Mouse (Mus musculus) hematopoietic stem cell, adult 5-6 weeks (primary cell): ENCODE data around the gene Mbtd1. TPM values are rescaled to one million over a fixed set of nuclear protein-coding genes. Genes with fewer than 3 reads are reported as not detected.
"Not testable (repeated sequence)": the region's sequence is repeated elsewhere in the genome, so short reads cannot be mapped to it uniquely, and the experiment has no call there.

Source experiments
- ATAC-seq, 2 experiments: fragments of 125-278 bp in 1 of 2; replicated peaks in 1 of 2; 2 replicates each; pipeline ENCODE4 v1.8.0; 2016 to 2017; ENCODE audit warnings: inconsistent platforms in 2 of 2, mild to moderate bottlenecking in 2 of 2, moderate number of reproducible peaks in 2 of 2, low read depth in 1 of 2, moderate TSS enrichment in 1 of 2; ENCODE audit not compliant: low FRiP score in 2 of 2, poor library complexity in 2 of 2, severe bottlenecking in 2 of 2, insufficient read depth in 1 of 2, low TSS enrichment in 1 of 2
- total RNA-seq: library from RNA; stranded (forward); fragments of 172-1452, 232-1000 nt; gene quantifications from 2 replicates; pipeline ENCODE4 v1.2.3, GENCODE M21; 2017

Gene Mbtd1
- total RNA-seq, 1 experiment from 2014 or later: 71.3 TPM

- not testable (repeated sequence) for ATAC-seq
These were observed 29.4 kb downstream of the Mbtd1 start for GRCm38 (mm10) chr11:93915019-93915418.

- no peak for ATAC-seq
These were observed 43.5 kb downstream of the Mbtd1 start for GRCm38 (mm10) chr11:93929106-93929505.

GRCm38 (mm10) chr11:93940906-93941305, 55.3 kb downstream of the Mbtd1 start:
- ATAC-seq: peak; percentile 60 to 76

DNA sequence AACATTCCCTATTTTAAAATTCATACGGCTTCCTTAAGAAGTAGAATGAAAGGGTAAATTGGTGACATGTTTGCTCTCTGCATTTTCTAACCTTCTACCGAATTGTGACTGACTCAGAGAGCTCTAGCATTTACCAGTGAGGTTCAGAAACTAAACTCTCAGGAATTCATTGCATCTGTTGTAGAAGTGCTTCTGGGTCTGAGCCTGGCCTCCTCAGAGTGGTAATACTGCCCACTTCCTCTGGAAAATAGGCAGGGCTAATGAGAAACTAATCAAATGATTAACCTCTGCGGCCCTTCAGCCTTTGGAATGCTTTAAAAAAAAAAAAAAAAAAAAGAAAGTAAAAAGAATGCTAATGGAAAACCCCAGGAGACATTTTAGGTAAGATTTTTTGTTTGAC, 59.3 kb downstream of the Mbtd1 start:
- no peak for ATAC-seq

DNA sequence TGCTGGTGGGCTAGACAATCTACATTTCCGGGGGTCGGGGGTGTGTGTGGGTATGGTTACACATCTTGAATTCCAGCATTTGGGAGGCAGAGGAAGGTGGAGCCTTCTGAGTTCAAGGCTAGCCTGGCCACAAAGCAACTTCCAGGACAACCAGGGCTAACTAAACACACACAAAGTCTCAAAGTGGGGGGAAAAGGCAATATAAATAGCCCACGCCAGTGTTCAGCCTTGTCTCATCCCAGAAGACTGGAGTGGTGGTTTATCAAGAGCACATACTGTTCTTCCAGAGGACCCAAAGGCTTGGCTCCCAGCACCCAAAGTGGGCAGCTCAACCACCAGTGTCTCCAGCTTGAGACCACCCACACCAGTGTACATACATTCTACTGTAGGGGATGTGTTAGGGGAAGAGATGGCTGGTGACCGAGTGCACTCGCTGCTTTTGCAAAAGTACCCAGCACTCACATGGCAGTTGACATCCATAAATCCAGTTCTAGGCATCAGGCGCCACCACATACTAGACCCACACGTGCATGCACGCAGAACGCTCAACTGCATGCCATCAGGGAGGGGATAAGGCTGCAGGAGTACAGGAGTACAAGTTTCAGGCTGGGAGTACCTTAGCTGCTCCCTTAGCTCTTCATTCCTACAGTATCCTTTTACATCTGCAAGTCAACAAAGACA, 63.4 kb downstream of the Mbtd1 start:
- no peak for ATAC-seq

GRCm38 (mm10) chr11:93950045-93950444, 64.4 kb downstream of the Mbtd1 start:
- ATAC-seq: no peak

DNA sequence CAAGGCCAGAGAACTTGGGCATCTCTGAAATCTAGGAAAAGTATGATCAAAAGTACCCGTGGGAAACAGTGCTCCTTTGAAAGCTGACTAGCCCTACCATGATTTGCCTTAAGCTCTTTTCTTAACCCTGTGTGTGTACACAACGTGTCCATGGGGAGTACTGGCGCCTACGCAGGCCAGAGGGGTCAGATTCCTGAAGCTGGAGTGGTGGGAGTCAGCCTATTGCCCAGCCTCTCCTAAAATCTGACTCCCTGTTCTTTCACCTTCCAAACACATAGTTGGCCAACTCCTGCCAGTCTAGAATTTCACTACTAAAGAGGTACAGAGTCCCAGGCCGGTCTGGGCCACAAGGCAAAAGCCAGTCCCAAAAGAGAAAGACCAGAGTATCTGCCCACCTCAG, 66.7 kb downstream of the Mbtd1 start:
- ATAC-seq: no peak

GRCm38 (mm10) chr11:93954738-93955255, 69.1 kb downstream of the Mbtd1 start:
- ATAC-seq: no peak

- ATAC-seq: peak; percentile 98
These were observed 69.9 kb downstream of the Mbtd1 start for GRCm38 (mm10) chr11:93955256-93956150.

DNA sequence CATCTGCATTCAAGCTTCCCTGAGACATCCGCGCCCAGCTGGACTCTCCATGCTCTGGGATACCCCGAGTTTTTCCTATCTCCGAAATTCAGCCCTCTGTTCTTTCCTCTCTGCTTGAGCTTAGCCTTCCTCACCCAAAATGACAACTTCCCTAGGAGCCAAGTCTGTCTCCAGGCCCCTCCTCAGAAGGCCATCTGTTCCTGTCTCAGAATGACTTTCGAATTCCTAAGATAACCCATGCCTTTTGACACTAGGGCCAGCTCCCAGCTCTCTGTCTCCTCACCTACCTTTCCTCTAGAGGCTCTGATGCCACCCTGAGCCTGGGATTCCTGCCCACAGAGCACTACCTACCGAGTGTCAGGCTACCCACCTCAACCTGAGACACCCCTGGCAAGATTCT, 70.5 kb downstream of the Mbtd1 start, which contains the start of gene Nme2:
Nme2 (minus strand) TSS at position 101 of the 400 bp plus-strand sequence.
- peak; percentile 13 to 22; a peak in 2 of 4 replicates for ATAC-seq

GRCm38 (mm10) chr11:93957031-93957555, 71.4 kb downstream of the Mbtd1 start:
- ATAC-seq: no peak

GRCm38 (mm10) chr11:93957746-93958145, 72.1 kb downstream of the Mbtd1 start:
- ATAC-seq: no peak

- ATAC-seq: no peak
These were observed 75.8 kb downstream of the Mbtd1 start for GRCm38 (mm10) chr11:93961482-93961881.

GRCm38 (mm10) chr11:93963013-93963412, 77.4 kb downstream of the Mbtd1 start:
- ATAC-seq: no peak

GRCm38 (mm10) chr11:93965391-93965790, 79.7 kb downstream of the Mbtd1 start:
- no peak for ATAC-seq

GRCm38 (mm10) chr11:93967381-93967780, 81.7 kb downstream of the Mbtd1 start:
- ATAC-seq: no peak

DNA sequence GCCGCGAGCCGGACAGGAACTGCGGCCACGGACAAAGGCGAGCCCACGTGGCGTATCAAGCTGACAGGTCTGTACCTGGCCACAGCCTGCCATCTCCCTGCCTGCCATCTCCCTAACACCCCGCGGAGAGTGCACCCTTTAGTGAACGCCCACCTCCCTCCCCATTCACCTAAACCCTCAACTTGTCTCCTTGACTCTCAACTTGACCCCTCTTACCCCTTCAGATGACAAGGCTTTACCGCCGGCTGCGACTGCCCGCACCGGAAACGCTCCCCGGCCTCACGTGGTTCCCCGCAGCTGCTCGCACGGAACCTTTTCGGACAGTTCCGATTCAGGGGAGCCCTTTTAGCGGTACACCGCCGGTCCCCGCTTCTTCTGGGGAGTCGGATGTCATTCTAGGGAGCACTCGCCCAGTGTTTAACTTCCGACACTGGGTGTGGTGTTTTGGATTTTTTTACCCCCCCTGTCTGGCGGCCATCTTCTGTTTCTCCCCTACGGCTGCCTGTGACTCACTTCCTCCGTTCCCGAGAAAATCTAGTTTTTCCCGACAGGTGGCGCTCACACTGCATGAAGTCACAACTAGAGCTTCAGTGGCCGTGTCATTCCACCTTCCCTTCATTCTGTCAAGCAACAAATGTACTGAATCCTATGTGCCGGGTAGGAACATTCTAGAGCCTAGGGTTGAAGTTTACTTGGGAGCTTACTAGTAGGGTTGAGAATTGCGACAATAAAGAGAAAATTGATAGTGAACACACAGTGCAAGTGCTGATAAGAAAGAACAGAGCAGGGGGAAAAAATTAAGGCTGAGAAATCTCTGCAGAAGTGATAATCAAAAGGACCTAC, 82.6 kb downstream of the Mbtd1 start, which contains the start of the genes Gm20390 and Nme1:
Gm20390 (minus strand) TSS at position 289 of the 843 bp plus-strand sequence.
Nme1 (minus strand) TSS at position 517 of the 843 bp plus-strand sequence.
- peak; percentile 94 to 96 for ATAC-seq
